Mouse (Mus musculus): ENCODE measurements at regions not wholly inside any gene's neighbourhood (a gene's known extent, or its start where the extent isn't known, plus 50 kb on each side); places are given as distances from the start of the nearest gene placed in this dataset.

GRCm38 (mm10) chr12:58474181-58474580 is 205.1 kb upstream of the Clec14a start:
- no peak overlapping the region for H3K27ac ChIP-seq (ENCODE audit: low read depth, low read length)
- ATAC-seq (ENCODE audit: low FRiP score) (no peak), DNase-seq (ENCODE audit: low spot score) (no peak)
- H3K4me3 ChIP-seq (ENCODE audit: low read depth, low read length): no peak overlapping the region
- H3K27me3 ChIP-seq (ENCODE audit: insufficient read depth, low read length): no peaks in the 10 kb centered on the region
- no peaks in the 10 kb centered on the region for H3K36me3 ChIP-seq (ENCODE audit: insufficient read depth, low read length)
- no peak overlapping the region for H3K4me2 ChIP-seq (ENCODE audit: low read depth, low read length, poor library complexity, severe bottlenecking)
- no peaks in the 10 kb centered on the region for H3K4me1 ChIP-seq (ENCODE audit: insufficient read depth, low read length)
- TF ChIP-seq CTCF (IDR thresholded peaks at IDR 0.05): no peak
- no peaks in the 10 kb centered on the region for H3K9me3 ChIP-seq (ENCODE audit: low read length)
- H3K9ac ChIP-seq (replicated peaks; ENCODE audit: low read length, poor library complexity, severe bottlenecking): no peak overlapping the region

- DNase-seq (ENCODE audit: low spot score) (no peak), ATAC-seq (ENCODE audit: low FRiP score) (no peak)
- WGBS: 68% methylated on average over 1 of the region's 1 CpGs
- Histone ChIP-seq H3K9me3 (ENCODE audit: low read length) (no peaks in the 10 kb centered on the region), H3K27ac (ENCODE audit: low read depth, low read length) (no peak overlapping the region), H3K27me3 (ENCODE audit: insufficient read depth, low read length) (no peaks in the 10 kb centered on the region), H3K4me2 (ENCODE audit: low read depth, low read length, poor library complexity, severe bottlenecking) (no peak overlapping the region), H3K4me3 (ENCODE audit: low read depth, low read length) (no peak overlapping the region), H3K4me1 (ENCODE audit: insufficient read depth, low read length) (no peaks in the 10 kb centered on the region), H3K36me3 (ENCODE audit: insufficient read depth, low read length) (no peaks in the 10 kb centered on the region), H3K9ac (replicated peaks; ENCODE audit: low read length, poor library complexity, severe bottlenecking) (no peak overlapping the region)
- TF ChIP-seq CTCF (IDR thresholded peaks at IDR 0.05): no peak
Measured at GRCm38 (mm10) chr12:58473511-58473910, 204.4 kb upstream of the Clec14a start.

- WGBS: 73% methylated on average over 3 of the region's 3 CpGs
- Histone ChIP-seq H3K4me2 (ENCODE audit: low read depth, low read length, poor library complexity, severe bottlenecking) (no peak overlapping the region), H3K4me3 (ENCODE audit: low read depth, low read length) (no peak overlapping the region), H3K27me3 (ENCODE audit: insufficient read depth, low read length) (no peaks in the 10 kb centered on the region), H3K27ac (ENCODE audit: low read depth, low read length) (no peak overlapping the region), H3K9me3 (ENCODE audit: low read length) (no peaks in the 10 kb centered on the region), H3K4me1 (ENCODE audit: insufficient read depth, low read length) (no peaks in the 10 kb centered on the region), H3K36me3 (ENCODE audit: insufficient read depth, low read length) (no peaks in the 10 kb centered on the region), H3K9ac (replicated peaks; ENCODE audit: low read length, poor library complexity, severe bottlenecking) (no peak overlapping the region)
- DNase-seq (ENCODE audit: low spot score): no peak
- no peak for ATAC-seq (ENCODE audit: low FRiP score)
- TF ChIP-seq CTCF (IDR thresholded peaks at IDR 0.05): no peak
Measured at GRCm38 (mm10) chr12:58460465-58460864, 191.4 kb upstream of the Clec14a start.

GRCm38 (mm10) chr12:58454828-58455227 is 185.7 kb upstream of the Clec14a start:
- 91% methylated on average over 2 of the region's 2 CpGs for WGBS
- H3K4me1 ChIP-seq (ENCODE audit: insufficient read depth, low read length): no peaks in the 10 kb centered on the region
- ATAC-seq (ENCODE audit: low FRiP score) (no peak), DNase-seq (ENCODE audit: low spot score) (no peak)
- TF ChIP-seq CTCF (IDR thresholded peaks at IDR 0.05): no peak
- H3K9ac ChIP-seq (replicated peaks; ENCODE audit: low read length, poor library complexity, severe bottlenecking): no peak overlapping the region
- H3K9me3 ChIP-seq (ENCODE audit: low read length): no peaks in the 10 kb centered on the region
- H3K4me2 ChIP-seq (ENCODE audit: low read depth, low read length, poor library complexity, severe bottlenecking): no peak overlapping the region
- H3K27ac ChIP-seq (ENCODE audit: low read depth, low read length): no peak overlapping the region
- no peaks in the 10 kb centered on the region for H3K36me3 ChIP-seq (ENCODE audit: insufficient read depth, low read length)
- no peak overlapping the region for H3K4me3 ChIP-seq (ENCODE audit: low read depth, low read length)
- H3K27me3 ChIP-seq (ENCODE audit: insufficient read depth, low read length): no peaks in the 10 kb centered on the region

DNA sequence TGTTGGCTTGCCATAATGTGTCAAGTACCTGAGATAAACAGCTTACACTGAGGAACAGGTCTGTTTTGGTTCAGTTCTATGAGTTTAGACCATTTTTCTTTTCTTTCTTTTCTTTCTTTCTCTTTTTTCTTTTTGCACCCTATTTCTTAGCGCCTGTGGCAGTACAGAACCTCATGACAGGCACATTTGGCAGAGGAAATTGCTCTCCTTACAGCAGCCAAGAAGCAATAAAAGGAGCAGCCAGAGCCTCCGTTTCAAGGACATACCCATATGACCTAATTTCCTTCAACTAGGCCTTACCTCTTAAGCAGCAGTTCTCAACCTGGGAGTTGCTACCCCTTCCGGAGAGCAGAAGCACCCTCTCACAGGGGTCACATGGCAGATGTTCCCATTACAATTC is 173.9 kb upstream of the Clec14a start:
- H3K36me3 ChIP-seq (ENCODE audit: insufficient read depth, low read length): no peaks in the 10 kb centered on the region
- no peaks in the 10 kb centered on the region for H3K27me3 ChIP-seq (ENCODE audit: insufficient read depth, low read length)
- no peak overlapping the region for H3K4me3 ChIP-seq (ENCODE audit: low read depth, low read length)
- no peak for ATAC-seq (ENCODE audit: low FRiP score)
- no peak overlapping the region for H3K9ac ChIP-seq (replicated peaks; ENCODE audit: low read length, poor library complexity, severe bottlenecking)
- no peak overlapping the region for H3K4me2 ChIP-seq (ENCODE audit: low read depth, low read length, poor library complexity, severe bottlenecking)
- 79% methylated on average over 3 of the region's 3 CpGs for WGBS
- H3K4me1 ChIP-seq (ENCODE audit: insufficient read depth, low read length): no peaks in the 10 kb centered on the region
- no peak overlapping the region for H3K27ac ChIP-seq (ENCODE audit: low read depth, low read length)
- no peak for DNase-seq (ENCODE audit: low spot score)
- no peaks in the 10 kb centered on the region for H3K9me3 ChIP-seq (ENCODE audit: low read length)
- no peak for TF ChIP-seq CTCF (IDR thresholded peaks at IDR 0.05)

DNA sequence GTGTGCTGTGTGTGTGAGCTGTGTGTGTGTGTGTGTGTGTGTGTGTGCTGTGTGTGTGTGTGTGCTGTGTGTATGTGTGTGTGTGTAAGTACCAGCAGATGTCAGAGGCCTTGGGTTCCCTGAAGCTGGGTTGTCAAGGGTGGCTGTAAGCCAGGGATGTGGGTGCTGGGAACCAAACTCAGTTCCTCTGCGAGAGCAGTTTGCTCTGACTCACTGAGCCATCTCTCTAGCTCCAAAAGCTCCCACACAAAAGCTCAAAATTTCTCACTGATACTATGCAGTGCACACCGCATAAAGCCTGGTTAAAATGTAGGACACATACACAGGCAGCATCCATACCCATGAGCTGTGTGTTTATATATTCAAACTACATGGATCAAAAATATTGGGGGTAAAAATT is 172.9 kb upstream of the Clec14a start:
- H3K9me3 ChIP-seq (ENCODE audit: low read length): no peaks in the 10 kb centered on the region
- no peak overlapping the region for H3K27ac ChIP-seq (ENCODE audit: low read depth, low read length)
- H3K4me3 ChIP-seq (ENCODE audit: low read depth, low read length): no peak overlapping the region
- no peak for ATAC-seq (ENCODE audit: low FRiP score)
- no peaks in the 10 kb centered on the region for H3K4me1 ChIP-seq (ENCODE audit: insufficient read depth, low read length)
- no peak overlapping the region for H3K9ac ChIP-seq (replicated peaks; ENCODE audit: low read length, poor library complexity, severe bottlenecking)
- H3K36me3 ChIP-seq (ENCODE audit: insufficient read depth, low read length): no peaks in the 10 kb centered on the region
- H3K4me2 ChIP-seq (ENCODE audit: low read depth, low read length, poor library complexity, severe bottlenecking): no peak overlapping the region
- DNase-seq (ENCODE audit: low spot score): no peak
- H3K27me3 ChIP-seq (ENCODE audit: insufficient read depth, low read length): no peaks in the 10 kb centered on the region
- WGBS: 90% methylated on average over 2 of the region's 2 CpGs
- no peak for TF ChIP-seq CTCF (IDR thresholded peaks at IDR 0.05)

DNA sequence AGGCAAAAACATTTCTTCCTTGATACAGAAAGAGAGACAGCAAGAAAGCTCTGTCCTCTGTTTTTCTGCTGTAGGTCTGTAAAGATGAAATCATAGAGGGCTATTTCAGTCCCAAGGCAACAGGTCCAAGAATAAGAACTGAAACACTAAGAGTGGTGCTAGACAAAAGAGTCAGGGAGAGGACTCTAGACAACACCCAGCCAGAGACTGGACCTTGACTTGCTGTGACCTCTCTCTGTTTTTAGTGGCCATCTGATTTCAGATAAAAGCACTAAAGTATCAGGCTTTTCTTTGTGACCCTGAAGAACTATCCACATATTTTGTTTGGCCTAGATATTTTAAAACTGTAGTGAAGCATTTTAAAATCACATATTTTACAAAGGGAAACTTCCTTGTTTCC is 171.6 kb upstream of the Clec14a start:
- no peak overlapping the region for H3K4me3 ChIP-seq (ENCODE audit: low read depth, low read length)
- H3K4me1 ChIP-seq (ENCODE audit: insufficient read depth, low read length): no peaks in the 10 kb centered on the region
- H3K9me3 ChIP-seq (ENCODE audit: low read length): no peaks in the 10 kb centered on the region
- DNase-seq (ENCODE audit: low spot score) (no peak), ATAC-seq (ENCODE audit: low FRiP score) (no peak)
- no peak overlapping the region for H3K9ac ChIP-seq (replicated peaks; ENCODE audit: low read length, poor library complexity, severe bottlenecking)
- no peak for TF ChIP-seq CTCF (IDR thresholded peaks at IDR 0.05)
- H3K27me3 ChIP-seq (ENCODE audit: insufficient read depth, low read length): no peaks in the 10 kb centered on the region
- H3K27ac ChIP-seq (ENCODE audit: low read depth, low read length): no peak overlapping the region
- H3K4me2 ChIP-seq (ENCODE audit: low read depth, low read length, poor library complexity, severe bottlenecking): no peak overlapping the region
- no peaks in the 10 kb centered on the region for H3K36me3 ChIP-seq (ENCODE audit: insufficient read depth, low read length)
